Mouse (Mus musculus) inflammation-experienced regulatory T-cells, adult 6 months (primary cell): ENCODE results near the gene Cyp2s1. TPM values are rescaled to one million over a fixed set of nuclear protein-coding genes. Genes with fewer than 3 reads are reported as not detected.
"Not testable (repeated sequence)": the region's sequence is repeated elsewhere in the genome, so short reads cannot be mapped to it uniquely, and the experiment has no call there.

Experiments
- ATAC-seq: one replicate; pipeline ENCODE4 v1.8.0; 2017
- polyA plus RNA-seq, 3 experiments: library from polyadenylated mRNA; unstranded; fragments of 100-300 nt; shearing (Covaris generic); gene quantifications; one replicate each; pipeline ENCODE4 v1.2.1; 2017

Cyp2s1 gene
- polyA plus RNA-seq, 3 experiments from 2014 or later, result 2.9 to 4.1 (median 3.0) TPM

DNA sequence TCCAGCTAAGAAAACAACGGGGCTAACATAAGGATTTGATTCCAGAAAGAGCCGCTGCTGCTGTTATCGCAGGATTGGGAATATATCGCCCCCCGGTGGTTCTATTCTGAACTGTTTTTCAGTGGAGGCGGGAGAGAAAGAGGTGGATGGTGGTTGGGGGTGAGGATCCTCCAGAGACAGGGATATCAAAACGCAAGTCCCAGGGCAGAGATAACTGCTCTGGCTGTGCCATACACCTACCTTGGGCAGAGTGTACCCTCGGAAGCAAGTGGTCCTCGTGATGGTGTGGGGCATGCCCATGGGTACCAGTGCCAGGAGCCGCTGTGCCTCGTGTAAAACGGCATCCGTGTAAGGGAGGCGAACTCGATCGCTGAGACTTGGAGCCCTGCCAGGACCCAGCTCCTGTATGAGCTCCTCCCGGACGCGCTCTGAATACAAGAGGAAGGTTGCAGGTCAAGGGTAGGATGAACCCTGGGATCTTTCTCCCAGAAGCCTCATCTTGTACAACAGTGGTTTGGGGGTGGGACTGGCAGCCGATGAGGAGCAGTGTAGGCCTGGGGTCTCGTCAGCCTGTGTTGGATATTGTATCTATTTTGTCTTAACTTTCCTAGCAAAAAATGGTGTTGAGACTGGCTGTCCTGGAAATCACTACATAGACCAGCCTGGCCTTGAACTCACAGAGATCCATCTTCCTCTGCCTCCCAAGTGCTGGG lies 10.9 kb downstream of the Cyp2s1 start:
- ATAC-seq, result peak; percentile 77

- ATAC-seq, result no peak
Observed at GRCm38 (mm10) chr7:25804792-25805191, 11.9 kb downstream of the Cyp2s1 start.

GRCm38 (mm10) chr7:25803460-25803859 lies 13.3 kb downstream of the Cyp2s1 start:
- ATAC-seq, result no peak

DNA sequence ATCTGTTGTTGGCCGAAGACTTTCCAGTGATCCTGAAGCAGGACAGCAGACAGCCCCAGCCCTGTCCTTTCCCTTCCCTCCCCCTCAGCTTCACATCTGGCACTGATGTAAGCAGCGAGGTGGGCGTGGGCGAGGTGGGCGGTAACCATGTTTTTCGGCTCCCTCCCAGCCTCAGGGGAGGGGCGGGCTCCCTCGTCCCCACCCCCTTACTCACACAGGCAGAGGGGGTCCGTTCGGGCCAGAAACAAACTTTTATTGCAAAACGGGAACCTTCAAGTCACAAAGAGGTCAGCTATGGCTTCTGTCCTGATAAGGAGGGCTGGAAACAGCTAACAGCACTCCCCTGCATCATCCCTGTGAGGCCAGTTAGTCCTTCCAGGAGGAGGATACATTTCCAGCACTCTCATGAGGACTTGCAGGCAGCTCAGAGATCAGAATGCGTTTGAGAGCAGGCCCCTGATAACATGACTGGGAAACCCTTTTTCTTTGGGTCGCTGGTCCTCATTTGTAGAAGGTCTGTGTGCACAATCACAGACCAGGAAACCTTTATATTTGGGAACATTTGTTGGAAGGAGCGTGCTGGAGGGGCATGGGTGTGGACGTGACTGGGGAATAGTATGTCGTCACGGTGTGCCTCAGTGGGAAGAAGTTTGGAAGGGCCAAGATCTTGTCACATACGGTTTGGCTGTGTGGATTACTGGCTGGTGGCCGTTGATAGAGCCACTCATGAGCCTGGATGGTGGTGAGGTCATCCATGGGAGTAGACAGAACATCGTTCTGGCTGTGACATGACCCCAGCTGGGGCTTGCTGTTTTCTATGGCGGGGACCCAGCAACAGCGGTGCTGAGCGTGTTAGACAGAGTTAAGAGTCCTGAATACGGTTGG lies 14.2 kb downstream of the Cyp2s1 start:
- ATAC-seq, result no peak

- ATAC-seq, result no peak
Observed at GRCm38 (mm10) chr7:25801031-25801430, 15.7 kb downstream of the Cyp2s1 start.

DNA sequence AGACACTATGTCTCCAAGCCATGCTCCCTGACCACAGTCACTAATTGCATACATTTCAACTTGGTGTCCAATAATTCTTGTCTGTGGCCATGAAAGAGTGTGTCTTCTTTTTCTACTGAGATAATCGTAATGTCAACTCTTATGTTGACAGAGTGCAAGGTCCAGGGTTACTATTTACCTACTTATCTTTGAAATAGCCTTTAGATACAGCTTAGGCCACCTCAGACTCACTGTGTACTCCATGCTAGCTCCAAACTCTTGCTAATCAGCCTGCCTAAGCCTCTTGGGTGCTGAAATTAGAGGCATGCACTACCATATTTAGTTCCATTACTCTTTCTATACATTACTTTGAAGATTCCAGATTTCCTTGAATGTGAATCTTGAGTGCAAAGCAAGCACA lies 17.3 kb downstream of the Cyp2s1 start:
- no peak for ATAC-seq

- ATAC-seq, result no peak
Observed at GRCm38 (mm10) chr7:25798540-25798939, 18.2 kb downstream of the Cyp2s1 start.

DNA sequence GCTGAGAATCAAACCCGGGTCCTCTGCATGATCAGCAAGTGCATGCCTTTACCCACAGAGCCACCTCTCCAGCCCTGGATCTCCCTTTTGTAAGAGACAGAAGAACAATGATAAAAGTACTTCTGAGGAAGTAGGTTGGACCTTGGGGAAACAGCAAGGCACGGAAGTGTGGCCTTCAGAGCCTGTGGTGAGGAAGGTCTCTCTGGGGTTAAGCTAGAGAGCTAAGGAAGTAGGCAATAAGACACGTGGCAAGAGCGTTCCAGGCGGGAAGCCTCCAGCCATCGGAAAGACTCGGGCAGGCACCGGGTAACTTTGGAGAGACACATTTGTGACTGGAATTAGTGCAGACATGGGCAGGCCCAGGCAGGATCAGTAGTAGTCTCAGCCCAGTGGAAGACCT lies 21.9 kb downstream of the Cyp2s1 start:
- ATAC-seq, result no peak

DNA sequence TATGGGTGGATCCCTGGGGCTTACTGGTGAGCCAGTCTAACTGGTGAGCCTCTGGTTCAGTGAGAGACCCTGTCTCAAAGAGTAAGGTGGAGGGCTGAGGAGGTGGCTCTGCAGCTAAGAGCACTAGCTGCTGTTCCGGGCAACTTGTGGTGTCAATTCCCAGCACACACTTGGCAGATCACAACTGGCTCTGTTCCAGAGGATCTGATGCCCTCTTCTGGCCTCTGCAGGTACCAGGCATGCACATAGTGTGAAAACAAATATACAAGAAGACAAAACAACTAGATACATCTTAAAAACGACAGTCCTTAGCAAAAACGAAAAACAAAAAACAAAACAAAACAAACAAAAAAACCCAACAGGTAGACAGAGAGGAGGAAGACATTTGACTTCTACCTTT lies 23.0 kb downstream of the Cyp2s1 start:
- no peak for ATAC-seq

GRCm38 (mm10) chr7:25792966-25793365 lies 23.7 kb downstream of the Cyp2s1 start:
- not testable (repeated sequence) for ATAC-seq

GRCm38 (mm10) chr7:25790615-25791014 lies 26.1 kb downstream of the Cyp2s1 start:
- no peak for ATAC-seq

DNA sequence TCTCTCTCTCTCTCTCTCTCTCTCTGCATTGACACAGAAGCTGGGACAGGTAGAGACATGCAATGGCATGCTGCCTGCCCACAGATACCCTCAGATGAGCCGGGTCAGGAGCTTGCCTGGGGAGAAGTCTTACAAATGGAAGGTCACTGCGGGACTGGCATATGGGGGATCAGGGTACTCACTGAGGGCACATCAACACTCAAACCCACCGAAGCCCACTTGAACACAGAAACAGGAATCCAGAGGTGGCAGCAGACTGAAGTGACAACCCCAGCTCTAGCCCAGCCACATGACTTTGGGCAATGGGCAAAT lies 27.6 kb downstream of the Cyp2s1 start:
- no peak for ATAC-seq

DNA sequence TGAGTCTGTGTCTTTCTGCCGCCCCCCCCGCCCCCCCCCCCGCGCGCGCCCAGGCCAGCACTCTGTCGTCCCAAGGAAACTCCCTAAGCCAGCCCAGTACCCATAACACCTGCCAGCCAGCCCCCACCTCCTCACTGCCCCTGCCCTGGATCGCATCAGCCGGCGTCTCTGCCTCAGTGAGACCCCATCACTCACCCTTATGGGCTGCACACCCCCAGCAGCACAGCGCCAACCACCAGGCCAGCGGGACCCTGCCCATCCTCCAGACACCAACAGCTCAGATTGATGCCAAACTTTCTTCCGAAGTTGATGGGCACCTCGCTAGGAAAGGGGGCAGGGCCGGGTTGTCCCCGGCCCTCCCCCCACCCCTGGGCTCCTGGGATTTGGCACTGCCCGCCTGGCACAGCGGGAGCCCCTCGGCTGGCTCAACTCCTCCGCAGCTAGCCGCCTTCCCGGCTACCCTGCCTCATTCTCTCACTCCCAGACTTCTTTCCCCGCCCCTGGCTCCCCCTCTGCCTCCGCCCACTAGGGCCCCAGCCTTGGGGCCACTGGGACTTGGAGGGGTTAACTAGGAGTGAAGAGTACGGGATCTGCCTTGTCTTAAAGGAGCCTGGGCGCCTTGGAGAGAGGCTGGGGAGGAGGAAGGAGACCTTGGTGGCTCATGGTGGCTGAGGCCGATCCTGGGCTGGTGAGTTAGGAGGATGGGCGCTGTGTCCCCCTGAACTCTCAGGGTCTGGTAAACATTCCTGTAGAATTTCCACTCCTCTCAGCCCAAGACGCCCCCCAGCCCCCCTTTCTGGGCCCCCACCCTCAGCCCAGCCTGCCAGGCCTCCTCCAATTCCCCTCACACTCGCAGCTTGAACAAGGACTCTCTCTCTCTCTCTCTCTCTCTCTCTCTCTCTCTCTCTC lies 28.2 kb downstream of the Cyp2s1 start, which contains the start of gene Axl:
Gene Axl, minus strand, starts transcription at position 486 of the 909 bp plus-strand sequence.
- ATAC-seq, result no peak

DNA sequence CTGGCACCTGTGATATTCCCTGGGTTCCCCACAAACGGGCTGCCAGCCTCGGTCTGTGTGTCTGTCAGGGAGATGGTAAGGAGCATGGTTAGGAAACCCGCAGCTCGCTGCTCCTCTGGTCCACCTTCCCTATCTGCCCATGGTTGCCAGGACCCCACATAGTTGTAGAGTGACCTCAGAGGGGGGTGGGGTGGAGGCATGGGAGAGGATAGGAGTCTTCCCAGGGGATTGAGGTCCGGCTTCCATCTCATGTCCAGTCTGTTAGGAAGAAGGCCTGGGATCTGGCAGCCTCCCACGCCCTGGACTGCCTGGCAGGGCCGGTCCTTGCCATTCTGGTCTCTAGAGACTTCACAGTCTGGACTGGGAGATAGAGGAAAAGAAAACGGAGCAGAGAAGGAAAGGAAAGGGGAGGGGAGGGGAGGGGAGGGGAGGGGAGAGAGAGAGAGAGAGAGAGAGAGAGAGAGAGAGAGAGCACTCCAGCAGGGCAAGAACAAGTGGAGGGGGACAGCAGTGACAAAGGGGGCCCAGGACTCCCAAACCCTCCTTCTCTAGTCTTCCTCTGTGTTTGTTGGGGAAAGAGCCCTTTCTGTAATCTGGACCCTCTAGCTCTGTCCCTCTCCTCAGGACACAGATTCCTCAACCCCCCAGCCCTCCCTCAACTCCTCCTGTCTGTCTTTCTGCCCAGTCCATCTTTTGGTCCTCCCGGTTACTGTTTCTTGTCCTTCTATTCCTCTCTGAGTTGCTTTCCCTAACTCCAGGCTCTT lies 29.1 kb downstream of the Cyp2s1 start:
- no peak for ATAC-seq

GRCm38 (mm10) chr7:25786974-25787373 lies 29.7 kb downstream of the Cyp2s1 start:
- no peak for ATAC-seq

- ATAC-seq, result no peak
Observed at GRCm38 (mm10) chr7:25785752-25786151, 31.0 kb downstream of the Cyp2s1 start.

DNA sequence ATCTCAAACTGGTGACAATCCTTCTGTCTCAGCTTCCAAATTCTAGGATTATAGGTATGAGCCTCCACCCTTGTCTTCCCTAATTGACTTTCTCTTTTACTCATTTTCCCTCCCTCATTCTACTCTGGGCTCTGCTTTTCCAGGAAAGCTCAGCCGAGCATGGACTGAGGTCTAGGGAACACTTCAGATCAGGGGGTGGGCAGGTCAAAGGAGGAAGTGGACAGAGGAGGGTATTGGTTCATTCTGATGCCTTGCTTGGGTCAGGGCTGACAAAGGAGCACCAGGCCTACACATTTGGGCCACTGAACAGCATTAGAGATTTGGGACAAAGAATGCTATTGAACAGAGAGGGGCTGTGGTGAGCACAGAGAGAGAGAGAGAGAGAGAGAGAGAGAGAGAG lies 31.9 kb downstream of the Cyp2s1 start:
- no peak for ATAC-seq

GRCm38 (mm10) chr7:25783746-25784145 lies 33.0 kb downstream of the Cyp2s1 start:
- no peak for ATAC-seq

DNA sequence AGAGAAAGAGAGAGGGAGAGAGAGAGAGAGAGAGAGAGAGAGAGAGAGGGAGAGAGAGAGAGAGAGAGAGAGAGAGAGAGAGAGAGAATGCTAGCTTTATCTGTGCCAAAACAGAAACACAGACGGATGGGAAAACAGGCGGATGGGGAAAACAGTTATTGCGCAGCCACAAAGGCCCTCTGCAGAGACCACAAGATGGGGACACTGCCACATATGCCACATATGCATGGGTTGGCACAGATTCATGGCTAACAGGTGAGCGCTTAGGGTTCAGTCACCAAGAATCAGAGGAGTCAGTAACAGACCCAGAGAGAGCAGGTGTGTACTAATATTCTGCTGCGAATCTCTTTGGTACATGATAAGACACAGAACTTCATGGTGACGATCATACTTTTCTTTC lies 34.0 kb downstream of the Cyp2s1 start:
- ATAC-seq, result no peak

DNA sequence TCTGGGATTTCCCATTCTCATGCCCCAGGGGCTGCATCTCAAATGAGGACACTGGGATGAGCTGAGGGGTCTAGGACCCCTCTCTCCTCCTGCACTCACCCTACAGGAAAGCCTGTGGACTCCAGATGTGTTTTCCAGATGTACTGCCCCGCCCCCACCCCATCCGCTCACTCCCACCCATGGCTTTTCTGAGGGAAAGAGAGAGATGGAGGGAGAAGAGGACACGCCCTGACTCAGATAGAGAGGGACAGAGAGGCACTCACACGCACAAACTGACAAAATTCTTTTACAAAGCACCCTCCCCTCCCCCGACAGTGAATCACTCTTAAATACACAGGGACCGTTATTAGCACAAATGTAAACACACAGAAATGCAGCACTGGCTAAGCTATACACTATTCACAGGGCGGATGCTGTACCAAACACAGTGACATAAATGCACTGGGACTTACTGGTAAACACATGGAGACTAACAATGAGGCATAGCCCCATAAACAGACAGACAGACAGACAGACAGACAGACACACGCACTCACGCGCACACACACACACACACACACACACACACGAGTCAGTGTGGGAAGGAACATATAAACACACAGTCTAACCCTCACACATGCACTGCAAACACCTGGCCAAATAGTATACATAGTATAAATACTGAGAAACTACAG lies 34.6 kb downstream of the Cyp2s1 start:
- ATAC-seq, result peak; percentile 60

DNA sequence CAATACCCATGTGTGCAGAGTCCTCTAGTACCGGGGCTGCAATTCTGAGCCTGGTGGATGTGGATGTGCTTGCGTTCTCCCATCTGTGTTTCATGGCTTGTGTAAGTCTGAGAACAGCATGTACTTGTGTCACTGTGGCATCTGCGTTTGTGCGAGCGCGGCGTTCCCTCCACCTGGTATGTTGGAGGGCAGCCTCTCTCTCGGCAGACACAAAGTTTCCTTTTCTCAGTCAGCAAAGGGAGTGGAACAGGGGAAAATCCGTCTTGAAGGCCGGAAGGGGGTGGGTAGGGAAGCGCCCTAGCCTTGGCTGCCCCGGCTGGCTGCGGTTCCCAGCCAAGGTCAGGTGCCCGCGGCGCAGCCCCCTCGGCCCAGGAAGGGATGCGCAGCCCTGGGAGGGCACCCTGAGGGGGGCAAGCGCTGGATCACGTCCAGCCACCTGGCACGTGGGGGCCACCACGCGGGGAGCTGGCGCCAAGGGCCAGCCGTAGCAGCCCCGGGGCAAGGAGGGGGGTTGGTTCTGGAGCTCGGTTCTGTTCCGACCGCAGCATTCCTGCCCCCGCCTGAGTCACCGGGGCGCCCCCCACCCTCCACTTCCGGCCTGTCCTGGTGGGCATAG lies 35.3 kb downstream of the Cyp2s1 start:
- peak; percentile 75 for ATAC-seq
